Mouse (Mus musculus) intestine, embryonic 16.5 days (tissue): ENCODE results near the gene Disc1. TPM values are rescaled to one million over a fixed set of nuclear protein-coding genes. Genes with fewer than 3 reads are reported as not detected.

Source experiments
- ATAC-seq: fragments of 200-750 bp; cut with Nextera tagmentation; 2 replicates; pipeline ENCODE4 v1.8.0; 2017; ENCODE audit warnings: moderate TSS enrichment, moderate library complexity
- H3K27ac ChIP-seq: fragments of 300-500 bp; sonication (generic); 2 replicates; pipeline ENCODE4 v1.5.1; 2014; ENCODE audit warnings: mild to moderate bottlenecking, low read length
- H3K27me3 ChIP-seq: fragments of 300-500 bp; sonication (generic); replicated peaks from 2 replicates; pipeline ENCODE4 v1.6.1; 2014; ENCODE audit warnings: low read length, control low read depth, mixed read lengths; ENCODE audit not compliant: control insufficient read depth, insufficient read depth
- H3K36me3 ChIP-seq: fragments of 300-500 bp; sonication (generic); 2 replicates; pipeline ENCODE4 v1.6.1; 2014; ENCODE audit warnings: low read length, control low read depth; ENCODE audit not compliant: control insufficient read depth, insufficient read depth
- H3K4me1 ChIP-seq: fragments of 300-500 bp; sonication (generic); 2 replicates; pipeline ENCODE4 v1.6.1; 2014; ENCODE audit warnings: low read length, control low read depth, mixed read lengths; ENCODE audit not compliant: control insufficient read depth, insufficient read depth
- H3K4me2 ChIP-seq: fragments of 300-500 bp; sonication (generic); 2 replicates; pipeline ENCODE4 v1.6.1; 2014; ENCODE audit warnings: low read depth, low read length, control low read depth
- H3K4me3 ChIP-seq: fragments of 300-500 bp; sonication (generic); 2 replicates; pipeline ENCODE4 v1.5.1; 2014; ENCODE audit warnings: mild to moderate bottlenecking, low read length
- H3K9ac ChIP-seq: fragments of 300-500 bp; sonication (generic); 2 replicates; pipeline ENCODE4 v1.6.1; 2014; ENCODE audit warnings: low read depth, low read length
- H3K9me3 ChIP-seq: fragments of 300-500 bp; sonication (generic); 2 replicates; pipeline ENCODE4 v1.6.1; 2016; ENCODE audit warnings: low read length, control low read depth; ENCODE audit not compliant: control insufficient read depth
- WGBS: fragments of 180-500 bp; shearing (Covaris S2); extraction: QIAGEN DNeasy Blood & Tissue Kit; methylation state at CpG from one replicate; pipeline ENCODE4 v1.1.7; 2014; 5-methylcytosine and 5-hydroxymethylcytosine counted together
- polyA plus RNA-seq: library from polyadenylated mRNA; unstranded; fragments of >200 nt; fragmentation: Nextera tagmentation; extraction: Ambion mirVana; gene quantifications from 2 replicates; pipeline ENCODE4 v1.2.1, GENCODE M21; 2015

Gene Disc1
- polyA plus RNA-seq, 1 experiment from 2014 or later, result 1.7 TPM

DNA sequence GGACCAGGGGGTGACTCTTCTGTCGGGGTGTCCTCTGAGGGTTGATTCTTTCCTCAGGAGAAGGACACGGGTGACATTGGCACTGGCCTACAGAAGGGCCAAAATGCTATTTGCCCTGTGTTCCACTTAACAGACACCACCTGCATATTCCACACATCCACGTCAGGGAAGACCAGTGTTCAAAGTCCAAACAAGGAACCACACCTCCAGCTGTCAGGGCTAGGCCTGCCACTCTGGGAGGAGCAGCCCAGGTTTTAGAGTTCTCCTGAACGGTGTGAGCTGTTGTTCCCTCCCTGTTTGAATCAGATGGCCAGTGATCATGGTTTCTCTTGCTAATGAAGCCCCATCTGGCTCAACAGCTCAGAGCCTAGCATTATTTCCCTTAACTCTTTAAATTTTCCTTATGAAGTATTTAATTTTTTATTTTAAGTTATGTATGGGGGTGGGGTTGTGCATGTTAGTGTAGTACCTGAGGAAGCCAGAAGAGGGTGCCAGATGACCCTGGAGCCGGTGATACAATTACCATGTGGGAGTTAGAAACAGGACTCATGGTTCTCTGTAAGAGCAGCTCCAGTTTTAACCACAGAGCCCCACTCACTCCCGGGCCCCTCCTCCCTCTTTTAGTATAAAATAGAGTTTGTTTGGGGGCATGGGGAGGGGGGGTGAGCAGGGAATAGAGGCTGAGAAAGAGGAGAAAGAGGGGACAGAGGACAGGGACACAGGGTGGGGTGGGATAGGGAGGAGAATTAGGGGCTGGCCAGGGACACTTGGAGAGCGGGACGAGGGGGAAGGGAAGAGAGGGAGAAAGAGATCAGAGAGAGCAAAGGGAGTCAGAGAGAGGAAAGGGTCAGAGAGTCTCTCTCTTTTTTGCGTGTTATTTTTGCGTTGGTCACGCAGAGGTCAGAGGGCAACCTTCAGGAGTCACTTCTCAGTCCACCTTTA is 111.8 kb downstream of the Disc1 start:
- peak; percentile 69 for ATAC-seq
- WGBS, result 64% methylated on average over 11 of the region's 11 CpGs
- no peak overlapping the region for H3K4me2 ChIP-seq
- no peak overlapping the region for H3K4me3 ChIP-seq
- H3K27me3 ChIP-seq, result no peaks in the 10 kb centered on the region
- no peaks in the 10 kb centered on the region for H3K36me3 ChIP-seq
- no peak overlapping the region for H3K27ac ChIP-seq
- no peak overlapping the region for H3K9ac ChIP-seq
- H3K9me3 ChIP-seq, result no peaks in the 10 kb centered on the region
- peaks cover 7% of the 10 kb centered on the region; the same call in 1 of the 2 replicates for H3K4me1 ChIP-seq

GRCm38 (mm10) chr8:125166545-125166944 is 112.5 kb downstream of the Disc1 start:
- Histone ChIP-seq H3K4me1 (peaks cover 7% of the 10 kb centered on the region; the same call in 1 of the 2 replicates), H3K9ac (no peak overlapping the region), H3K36me3 (no peaks in the 10 kb centered on the region), H3K9me3 (no peaks in the 10 kb centered on the region), H3K27ac (no peak overlapping the region), H3K27me3 (no peaks in the 10 kb centered on the region), H3K4me3 (no peak overlapping the region), H3K4me2 (no peak overlapping the region)
- WGBS, result 86% methylated on average over 6 of the region's 6 CpGs
- no peak for ATAC-seq

- H3K9me3 ChIP-seq, result no peaks in the 10 kb centered on the region
- no peak overlapping the region for H3K9ac ChIP-seq
- H3K27me3 ChIP-seq, result no peaks in the 10 kb centered on the region
- peaks cover 7% of the 10 kb centered on the region; the same call in 1 of the 2 replicates for H3K4me1 ChIP-seq
- H3K4me3 ChIP-seq, result no peak overlapping the region
- H3K4me2 ChIP-seq, result no peak overlapping the region
- WGBS, result 68% methylated on average over 9 of the region's 9 CpGs
- no peak overlapping the region for H3K27ac ChIP-seq
- no peak for ATAC-seq
- no peaks in the 10 kb centered on the region for H3K36me3 ChIP-seq
These were observed 113.0 kb downstream of the Disc1 start for GRCm38 (mm10) chr8:125166988-125167387.

DNA sequence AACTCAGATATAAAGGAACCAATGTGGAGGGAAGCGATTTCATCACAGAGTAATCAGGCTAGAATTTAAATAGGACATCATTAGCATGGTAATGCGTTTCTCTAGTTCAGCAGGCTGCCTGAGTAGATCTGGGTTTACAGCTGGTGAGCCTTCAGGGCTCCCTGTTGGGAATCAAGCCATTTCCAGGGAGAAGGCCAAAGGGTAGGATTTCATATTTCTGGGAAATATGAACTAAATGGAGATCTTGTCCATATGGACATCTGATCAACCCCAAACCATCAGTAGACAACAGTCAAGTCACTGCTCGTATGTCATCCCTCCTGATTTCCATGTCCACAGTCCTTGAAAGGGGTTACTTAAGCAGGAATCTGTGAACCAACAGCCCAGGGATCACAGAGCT is 115.6 kb downstream of the Disc1 start:
- no peaks in the 10 kb centered on the region for H3K9me3 ChIP-seq
- 0 out of 2 replicates have a peak, but pooled peaks cover 2% of the 10 kb centered on the region for H3K4me1 ChIP-seq
- H3K9ac ChIP-seq, result no peak overlapping the region
- H3K36me3 ChIP-seq, result no peaks in the 10 kb centered on the region
- H3K4me3 ChIP-seq, result no peak overlapping the region
- no peak overlapping the region for H3K27ac ChIP-seq
- H3K4me2 ChIP-seq, result no peak overlapping the region
- ATAC-seq, result no peak
- H3K27me3 ChIP-seq, result no peaks in the 10 kb centered on the region
- WGBS, result 64% methylated on average over 3 of the region's 3 CpGs

DNA sequence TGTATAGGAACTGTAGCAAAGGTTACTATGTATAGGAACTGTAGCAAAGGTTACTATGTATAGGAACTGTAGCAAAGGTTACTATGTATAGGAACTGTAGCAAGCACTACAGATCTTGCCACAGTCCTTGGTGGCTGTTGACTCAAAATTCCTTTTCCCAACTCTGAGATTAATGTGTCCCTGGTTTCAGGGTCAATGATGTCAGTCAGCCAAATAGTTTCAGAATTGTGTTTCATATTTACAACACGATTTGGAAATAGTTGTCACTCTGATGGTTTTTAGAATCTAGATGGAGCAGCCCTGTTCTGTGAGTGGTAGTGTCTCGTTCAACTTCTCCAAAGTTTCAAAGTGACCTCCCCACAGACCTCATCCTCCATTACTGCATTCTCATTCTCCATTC is 117.5 kb downstream of the Disc1 start:
- no peaks in the 10 kb centered on the region for H3K27me3 ChIP-seq
- ATAC-seq, result no peak
- H3K4me2 ChIP-seq, result no peak overlapping the region
- H3K9me3 ChIP-seq, result no peaks in the 10 kb centered on the region
- H3K4me3 ChIP-seq, result no peak overlapping the region
- WGBS, result 82% methylated on average over 2 of the region's 2 CpGs
- H3K36me3 ChIP-seq, result no peaks in the 10 kb centered on the region
- H3K27ac ChIP-seq, result no peak overlapping the region
- H3K9ac ChIP-seq, result no peak overlapping the region
- no peaks in the 10 kb centered on the region for H3K4me1 ChIP-seq

DNA sequence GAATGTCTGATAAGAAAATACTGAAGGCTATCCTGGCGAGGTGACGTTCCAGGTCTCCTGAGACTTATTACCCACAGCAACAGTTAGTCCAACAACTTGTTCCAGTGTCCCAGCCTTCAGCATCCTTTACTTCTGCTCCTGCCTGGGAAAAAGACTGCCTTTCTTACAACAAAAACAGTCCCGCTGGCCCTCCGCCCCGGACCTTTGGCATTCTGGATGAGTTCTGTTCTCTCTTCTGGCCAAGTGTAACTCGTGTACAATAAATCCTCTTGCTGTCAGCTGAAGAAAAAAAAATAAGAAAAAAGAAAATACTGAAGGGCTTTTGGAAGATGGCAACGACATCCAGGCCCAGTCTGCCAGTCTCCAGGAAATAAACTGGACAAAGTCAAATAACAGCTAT is 120.2 kb downstream of the Disc1 start:
- ATAC-seq, result no peak
- Histone ChIP-seq H3K4me1 (no peaks in the 10 kb centered on the region), H3K9me3 (no peaks in the 10 kb centered on the region), H3K4me3 (no peak overlapping the region), H3K36me3 (no peaks in the 10 kb centered on the region), H3K27ac (no peak overlapping the region), H3K9ac (no peak overlapping the region), H3K27me3 (no peaks in the 10 kb centered on the region), H3K4me2 (no peak overlapping the region)
- WGBS, result 61% methylated on average over 7 of the region's 7 CpGs

GRCm38 (mm10) chr8:125174851-125175250 is 120.9 kb downstream of the Disc1 start:
- Histone ChIP-seq H3K4me2 (no peak overlapping the region), H3K27ac (no peak overlapping the region), H3K4me1 (no peaks in the 10 kb centered on the region), H3K36me3 (no peaks in the 10 kb centered on the region), H3K4me3 (no peak overlapping the region), H3K9me3 (no peaks in the 10 kb centered on the region), H3K9ac (no peak overlapping the region), H3K27me3 (no peaks in the 10 kb centered on the region)
- WGBS, result 56% methylated on average over 4 of the region's 4 CpGs
- no peak for ATAC-seq

- no peak overlapping the region for H3K27ac ChIP-seq
- H3K9me3 ChIP-seq, result no peaks in the 10 kb centered on the region
- no peaks in the 10 kb centered on the region for H3K4me1 ChIP-seq
- no peaks in the 10 kb centered on the region for H3K27me3 ChIP-seq
- H3K4me3 ChIP-seq, result no peak overlapping the region
- no peak for ATAC-seq
- H3K36me3 ChIP-seq, result no peaks in the 10 kb centered on the region
- WGBS, result 84% methylated on average over 4 of the region's 4 CpGs
- H3K4me2 ChIP-seq, result no peak overlapping the region
- H3K9ac ChIP-seq, result no peak overlapping the region
These were observed 121.7 kb downstream of the Disc1 start for GRCm38 (mm10) chr8:125175661-125176060.

DNA sequence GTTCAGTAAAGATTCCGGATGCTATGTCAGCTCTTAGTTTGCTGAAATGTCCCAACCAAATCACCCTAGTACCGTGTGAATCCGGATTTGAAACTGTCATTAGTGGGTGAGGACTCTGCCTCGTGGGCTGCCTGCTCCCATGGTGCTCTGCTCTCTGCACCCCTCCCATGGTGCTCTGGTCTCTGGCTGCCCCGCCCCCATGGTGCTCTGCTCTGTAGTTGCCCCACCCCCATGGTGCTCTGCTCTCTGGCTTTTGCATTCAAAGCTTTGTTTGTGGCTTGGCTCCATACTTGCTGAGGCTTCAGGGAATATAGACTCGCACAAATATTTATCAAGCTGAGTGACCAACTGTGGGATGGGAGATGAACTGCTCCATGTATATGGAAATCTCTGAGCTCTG is 123.1 kb downstream of the Disc1 start:
- Histone ChIP-seq H3K9ac (no peak overlapping the region), H3K27me3 (no peaks in the 10 kb centered on the region), H3K36me3 (no peaks in the 10 kb centered on the region), H3K9me3 (no peaks in the 10 kb centered on the region), H3K4me3 (no peak overlapping the region), H3K27ac (no peak overlapping the region), H3K4me2 (no peak overlapping the region), H3K4me1 (no peaks in the 10 kb centered on the region)
- no peak for ATAC-seq
- WGBS, result 83% methylated on average over 6 of the region's 6 CpGs
